Mouse (Mus musculus) liver, embryonic 14.5 days (tissue): ENCODE data around the gene Msh5.

Experiments
- CTCF ChIP-seq: IDR thresholded peaks from 2 replicates; pipeline ENCODE4 v1.5.1; 2016; ENCODE audit warnings: antibody characterized with exemption, low read depth, control low read depth
- EP300 ChIP-seq: IDR thresholded peaks from 2 replicates; pipeline ENCODE4 v1.6.1; 2016; ENCODE audit warnings: antibody characterized with exemption, low read depth

DNA sequence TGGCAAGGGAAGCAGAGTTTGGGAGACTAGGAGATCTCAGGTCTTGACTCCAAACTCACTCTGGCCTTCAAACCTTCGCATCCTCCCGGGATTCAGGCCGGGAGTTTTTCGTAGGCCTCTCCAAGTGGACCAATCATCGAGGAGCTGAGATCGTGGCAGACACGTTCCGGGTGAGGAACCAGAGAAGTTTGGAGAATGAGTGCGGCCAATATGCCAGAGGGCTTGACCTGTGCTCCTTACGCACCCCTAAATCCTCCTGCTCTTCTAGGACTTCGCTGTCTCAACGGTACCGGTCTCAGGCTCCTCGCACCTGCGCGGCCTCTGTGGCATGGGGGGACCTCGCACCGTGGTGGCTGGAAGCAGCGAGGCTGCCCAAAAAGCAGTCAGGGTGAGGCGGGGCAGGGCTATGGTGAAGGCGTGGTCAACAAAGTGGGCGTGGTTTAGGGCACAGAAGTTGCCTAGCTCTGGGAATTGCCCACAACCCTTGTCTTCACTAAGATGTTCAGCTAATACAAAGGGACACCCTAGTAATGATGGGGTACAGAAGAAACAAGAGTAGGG is 14.3 kb upstream of the Msh5 start:
- TF ChIP-seq EP300 = no peak
- TF ChIP-seq CTCF = no peak
